Mouse (Mus musculus): ENCODE data around the gene Arl10. TPM values are rescaled to one million over a fixed set of nuclear protein-coding genes. Genes with fewer than 3 reads are reported as not detected.

The Arl10 gene
- 1 to 10 TPM; 3.8 to 5.0 TPM for polyA plus RNA-seq (2017; shearing (Covaris generic))

DNA sequence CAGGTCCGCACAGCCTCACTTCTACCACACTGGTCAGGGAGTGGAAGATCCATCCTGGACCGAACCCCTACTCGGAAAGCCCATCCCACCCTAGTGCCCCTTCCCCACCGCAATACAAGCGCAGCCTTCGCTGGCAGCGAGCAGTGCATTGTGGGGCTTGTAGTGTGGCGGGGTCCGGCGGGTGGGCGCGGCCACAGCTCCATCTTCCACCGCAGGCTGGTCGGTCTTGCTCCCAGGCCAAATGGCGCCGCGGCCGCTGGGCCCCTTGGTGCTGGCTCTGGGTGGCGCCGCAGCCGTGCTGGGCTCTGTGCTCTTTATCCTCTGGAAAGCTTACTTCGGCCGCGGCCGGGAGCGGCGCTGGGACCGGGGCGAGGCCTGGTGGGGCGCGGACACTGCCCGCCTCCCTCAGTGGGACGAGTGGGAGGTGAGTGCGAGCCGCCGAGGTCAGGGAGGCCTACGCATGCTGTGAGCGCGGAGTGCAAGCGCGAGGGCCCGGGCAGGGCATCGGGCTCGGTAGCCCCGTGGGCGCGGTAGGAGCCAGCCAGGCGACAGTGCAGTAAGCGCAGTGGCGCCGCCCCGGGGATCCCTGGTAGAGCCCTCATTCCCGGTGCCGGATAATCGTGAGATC is at the start of gene Arl10:
Gene Arl10 (plus strand): TSS at position 162 of the 628 bp plus-strand sequence.
- ATAC-seq, result peak; percentile 68

GRCm38 (mm10) chr13:54527140-54527539 is 47.7 kb upstream of the Arl10 start:
- ATAC-seq, result no peak

DNA sequence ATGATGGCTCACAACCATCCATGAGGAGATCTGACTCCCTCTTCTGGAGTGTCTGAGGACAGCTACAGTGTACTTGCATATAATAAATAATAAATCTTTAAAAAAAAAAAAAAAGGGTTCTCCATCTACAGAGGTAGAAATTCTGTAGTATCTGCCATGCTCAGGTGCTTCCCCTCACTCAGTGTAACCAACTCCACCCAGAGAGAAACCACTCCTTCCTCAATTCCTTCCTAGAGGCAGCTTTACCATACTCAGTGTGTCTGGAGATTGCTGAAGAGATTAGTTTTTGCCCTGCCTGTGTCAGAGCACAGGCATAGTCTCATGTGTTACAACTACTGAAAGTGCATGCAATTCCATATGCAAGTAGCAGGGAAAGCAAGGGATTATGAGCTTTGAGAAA is 42.7 kb upstream of the Arl10 start:
- no peak for ATAC-seq

- ATAC-seq, result no peak
Observed at GRCm38 (mm10) chr13:54548036-54548435, 26.8 kb upstream of the Arl10 start.

- ATAC-seq, result no peak
Observed at GRCm38 (mm10) chr13:54556176-54556575, 18.6 kb upstream of the Arl10 start.

DNA sequence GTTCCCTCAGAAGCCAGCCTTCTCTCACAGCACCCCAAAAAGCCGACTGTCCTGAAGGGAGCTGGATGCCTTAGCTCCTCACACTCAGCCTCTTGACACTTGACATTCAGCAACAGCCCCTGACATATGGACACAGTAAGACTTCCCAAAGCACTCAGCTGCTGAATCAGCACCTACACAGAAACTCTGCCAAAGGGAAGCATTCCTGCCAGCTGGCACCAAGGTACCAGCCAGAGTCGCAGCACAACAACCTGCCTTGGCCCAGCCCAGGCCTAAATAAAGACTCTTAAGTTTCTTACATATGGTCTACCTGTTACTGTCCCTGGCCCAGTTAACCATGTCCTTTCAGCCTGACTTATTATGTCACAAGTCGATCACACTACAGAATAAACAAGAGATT is 18.0 kb upstream of the Arl10 start:
- ATAC-seq, result no peak

- ATAC-seq, result no peak
Observed at GRCm38 (mm10) chr13:54557652-54558051, 17.2 kb upstream of the Arl10 start.

DNA sequence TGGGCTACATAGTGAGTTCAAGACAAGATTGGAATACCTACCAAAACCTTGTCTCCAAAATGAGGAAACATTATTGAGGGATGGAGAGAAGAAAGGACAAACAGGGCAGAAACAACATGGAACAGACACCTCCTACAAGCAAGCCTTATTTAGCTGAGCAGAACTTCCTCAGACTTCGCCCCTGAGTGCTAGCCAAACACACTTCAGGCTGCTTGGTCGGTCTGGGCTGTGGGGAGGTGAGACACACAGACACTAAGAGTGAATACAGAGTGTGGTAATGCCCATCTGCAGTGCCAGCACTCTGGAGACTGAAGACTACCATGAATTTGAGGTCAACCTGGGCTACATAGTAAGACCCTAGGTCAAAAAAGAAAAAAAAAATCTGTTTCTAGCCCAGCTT is 15.2 kb upstream of the Arl10 start:
- no peak for ATAC-seq

- no peak for ATAC-seq
Observed at GRCm38 (mm10) chr13:54560608-54561007, 14.2 kb upstream of the Arl10 start.

GRCm38 (mm10) chr13:54562562-54562961 is 12.3 kb upstream of the Arl10 start:
- no peak for ATAC-seq

DNA sequence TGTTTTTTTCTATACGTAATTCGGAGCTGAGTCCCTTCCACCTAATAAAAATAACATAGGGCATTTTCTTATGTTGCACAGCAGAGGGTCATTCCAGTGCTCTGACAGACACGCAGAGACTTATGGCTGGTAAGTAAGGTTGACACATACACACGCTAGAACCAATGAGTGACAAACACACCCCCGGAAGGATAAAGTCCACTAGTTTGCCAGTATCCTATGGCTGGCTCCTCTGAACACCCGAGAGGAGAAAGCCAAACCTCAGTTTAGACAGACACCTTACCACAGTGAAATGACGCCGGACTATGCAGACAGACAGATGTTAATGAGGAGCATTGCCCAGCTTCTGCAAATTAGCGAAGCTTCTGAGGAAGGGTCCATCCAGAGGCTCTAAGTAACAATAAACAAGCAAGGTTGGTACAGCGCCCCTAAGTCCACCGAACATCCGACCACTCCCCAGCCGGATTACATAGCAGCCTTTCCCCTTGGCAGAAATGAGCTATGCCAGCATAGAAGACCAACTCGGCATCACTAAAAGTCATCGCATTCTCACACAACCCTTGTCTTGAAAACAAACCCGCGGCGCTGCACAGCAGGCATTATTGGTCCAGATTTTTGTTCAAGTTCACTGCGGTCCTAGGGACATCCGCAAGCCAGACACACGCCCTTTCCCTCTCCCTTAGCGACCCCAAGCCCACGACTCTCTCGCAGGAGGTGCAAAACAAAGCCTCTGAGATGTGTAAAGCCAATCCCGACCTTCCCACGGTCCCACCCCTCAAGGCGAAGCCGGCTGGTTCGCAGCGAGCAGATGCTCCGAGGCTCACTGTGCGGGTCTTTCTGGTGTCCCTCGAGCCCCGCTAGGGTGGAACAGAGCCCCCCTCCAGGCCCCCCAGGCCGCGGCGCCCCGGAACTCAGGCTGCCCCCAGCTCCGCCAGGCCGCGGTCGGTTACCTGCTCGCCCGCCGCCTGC is 10.3 kb upstream of the Arl10 start:
- ATAC-seq, result peak; percentile 10

- peak; percentile 98 for ATAC-seq
Observed at GRCm38 (mm10) chr13:54565201-54565581, 9.6 kb upstream of the Arl10 start, which contains the start of gene 4833439L19Rik. Gene 4833439L19Rik, minus strand, starts transcription at chr13:54565435.

DNA sequence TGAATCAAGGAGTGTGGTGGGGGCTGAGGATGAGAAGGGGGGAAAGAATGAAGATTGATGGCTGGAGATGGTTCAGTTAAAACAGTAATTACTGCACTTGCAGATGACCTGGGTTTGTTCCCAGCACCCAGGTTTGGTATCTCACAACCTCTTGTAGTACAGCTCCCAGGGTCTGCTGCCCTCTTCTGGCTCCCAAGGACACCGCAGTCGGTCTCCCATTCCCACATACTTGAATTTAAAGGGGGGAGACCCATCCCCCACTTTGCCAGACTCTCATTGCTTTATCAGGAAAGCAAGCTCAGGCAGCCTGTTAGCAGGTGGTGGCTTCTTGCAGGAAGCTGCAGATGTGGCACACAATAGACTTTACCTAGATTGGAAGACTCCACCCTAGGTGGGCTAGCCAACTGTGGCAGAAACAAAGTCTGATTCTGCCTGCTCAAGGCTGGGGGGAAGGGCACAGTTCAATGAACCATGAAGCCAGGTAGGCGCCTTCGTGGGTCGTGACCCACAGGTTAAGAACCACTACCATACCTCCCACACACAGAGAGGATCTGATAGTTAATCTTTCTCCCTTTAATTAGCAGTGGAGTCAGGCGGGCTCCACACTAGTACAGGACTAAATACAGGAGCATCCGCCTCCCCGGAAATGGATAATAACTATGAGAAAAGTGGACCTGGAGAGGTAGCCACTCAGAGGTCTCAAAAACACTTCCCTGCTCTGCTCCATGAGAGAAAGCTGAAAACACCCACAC is 9.0 kb upstream of the Arl10 start:
- ATAC-seq, result no peak

- ATAC-seq, result no peak
Observed at GRCm38 (mm10) chr13:54568380-54568779, 6.4 kb upstream of the Arl10 start.

GRCm38 (mm10) chr13:54569282-54569681 is 5.5 kb upstream of the Arl10 start:
- no peak for ATAC-seq

- no peak for ATAC-seq
Observed at GRCm38 (mm10) chr13:54570736-54571135, 4.1 kb upstream of the Arl10 start.

GRCm38 (mm10) chr13:54571637-54572036 is 3.2 kb upstream of the Arl10 start:
- no peak for ATAC-seq

- peak; percentile 60 for ATAC-seq
Observed at GRCm38 (mm10) chr13:54572621-54573020, 2.2 kb upstream of the Arl10 start.

DNA sequence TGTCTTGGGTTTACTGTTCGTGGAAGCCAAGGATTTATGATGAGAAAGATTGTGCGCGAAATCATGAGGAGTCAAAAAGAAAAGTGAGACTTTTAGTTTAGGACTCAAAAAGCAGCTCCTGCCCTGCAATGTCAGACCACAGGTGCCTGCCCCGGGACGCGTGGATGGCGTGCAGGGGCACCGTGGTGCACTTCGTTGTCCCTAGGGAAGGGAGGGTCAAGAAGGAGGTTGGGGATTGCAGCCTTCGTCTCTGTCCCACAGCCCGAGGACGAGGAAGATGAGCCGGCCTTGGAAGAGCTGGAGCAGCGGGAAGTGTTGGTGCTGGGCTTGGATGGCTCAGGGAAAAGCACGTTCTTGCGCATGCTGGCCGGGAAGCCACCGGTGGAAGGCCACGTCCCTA is 674 bp downstream of the Arl10 start:
- peak; percentile 10 for ATAC-seq

- ATAC-seq, result no peak
Observed at GRCm38 (mm10) chr13:54577652-54578507, 3.1 kb downstream of the Arl10 start.

DNA sequence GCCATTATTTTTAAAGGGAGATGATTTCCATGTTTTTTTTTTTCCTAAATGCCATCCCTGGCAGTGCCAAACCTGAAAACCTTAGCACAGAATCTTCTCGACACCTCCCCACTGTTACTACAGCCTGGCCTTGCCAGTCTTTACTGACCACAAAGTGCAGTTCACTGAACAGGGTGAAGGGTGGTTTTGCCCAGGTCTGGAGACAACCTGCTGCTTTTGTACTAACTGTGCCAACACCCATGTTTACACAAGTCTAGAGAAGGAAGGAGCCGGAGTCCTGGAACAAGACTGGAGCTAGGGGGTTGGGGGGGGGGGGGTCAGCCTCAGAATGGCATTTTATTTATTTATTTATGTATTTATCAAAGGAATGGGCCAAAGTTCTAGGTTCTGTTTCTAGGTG is 6.6 kb downstream of the Arl10 start:
- no peak for ATAC-seq

- no peak for ATAC-seq
Observed at GRCm38 (mm10) chr13:54582126-54582525, 7.3 kb downstream of the Arl10 start.
